27 mouse cellular contexts compared by ENCODE assay signal in the genomic region with DNA sequence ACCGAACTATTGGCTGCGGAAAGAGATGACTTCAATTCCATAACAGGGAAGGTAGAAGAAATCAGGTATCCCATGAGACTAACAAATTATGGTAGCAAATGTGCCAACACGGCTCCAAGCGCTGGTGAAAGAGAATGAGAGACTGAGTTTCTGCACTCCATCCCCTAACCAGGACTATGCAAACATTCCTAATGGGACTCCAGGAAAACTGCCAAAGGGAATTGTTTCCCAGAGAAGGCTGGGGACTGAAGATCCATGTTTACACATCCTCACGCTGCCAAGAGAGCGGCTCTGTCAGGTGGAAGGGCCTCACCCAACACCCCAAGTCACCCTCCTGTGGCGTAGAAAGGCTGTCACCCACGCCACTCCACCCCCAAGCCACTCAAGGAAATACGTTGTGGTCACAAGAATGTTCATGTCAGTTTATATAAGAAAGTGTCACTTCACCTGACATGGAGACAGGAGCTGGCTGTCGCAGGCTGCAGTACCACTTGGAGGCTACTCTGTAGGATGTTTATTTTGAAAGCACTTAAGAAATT.
DNase-seq lines count a peak whose midpoint lies in the region; ATAC-seq and TF ChIP-seq lines count a peak whose summit lies in the region.
"Had no signal": no experiment of that assay in that cellular context is flagged by ENCODE, and none has a peak within 500 bp of the region (broad histone marks: within the 10 kb centered on the region; RNA-seq: fewer than 3 reads in every experiment).

No protein-coding gene starts in this region.

- no peak for TF ChIP-seq CTCF in lung, adult 2 months (IDR thresholded peaks at IDR 0.05; ENCODE audit: insufficient read depth, low read length)
- no peak for TF ChIP-seq CTCF in gastrocnemius, adult 2 months (IDR thresholded peaks at IDR 0.05)

- H3K36me3 ChIP-seq in intestine, embryonic 16.5 days (ENCODE audit: control insufficient read depth, insufficient read depth, low read length) = no peaks in the 10 kb centered on the region
- H3K36me3 ChIP-seq: heart, embryonic 15.5 days; kidney, embryonic 15.5 days had no signal

- no peak overlapping the region for H3K9ac ChIP-seq in intestine, embryonic 16.5 days (ENCODE audit: low read depth, low read length)
- H3K9ac ChIP-seq: forebrain, embryonic 13.5 days; heart, embryonic 15.5 days; hindbrain, embryonic 12.5 days; kidney, embryonic 15.5 days; liver, embryonic 14.5 days had no signal

- no peaks in the 10 kb centered on the region for H3K9me3 ChIP-seq in intestine, embryonic 16.5 days (ENCODE audit: control insufficient read depth, low read length)
- H3K9me3 ChIP-seq: forebrain, embryonic 13.5 days; heart, embryonic 15.5 days; hindbrain, embryonic 12.5 days; kidney, embryonic 15.5 days had no signal

- TF ChIP-seq POLR2A in lung, adult 2 months (IDR thresholded peaks at IDR 0.05; ENCODE audit: borderline replicate concordance, extremely low read depth, low read depth, low read length) = no peak

- peaks cover 14% of the 10 kb centered on the region for H3K4me1 ChIP-seq in lung, adult 2 months (ENCODE audit: control insufficient read depth, insufficient read depth, low read length)
- H3K4me1 ChIP-seq in intestine, embryonic 16.5 days (ENCODE audit: control insufficient read depth, insufficient read depth, low read length) = 0 out of 2 replicates have a peak, but pooled peaks cover 2% of the 10 kb centered on the region

- 28% methylated on average over 10 of the region's 10 CpGs for WGBS in lung, adult 2 months
- 37% methylated on average over 10 of the region's 10 CpGs for WGBS in intestine, embryonic 16.5 days

- H3K4me2 ChIP-seq in intestine, embryonic 16.5 days (ENCODE audit: low read depth, low read length) = no peak overlapping the region
- H3K4me2 ChIP-seq: forebrain, embryonic 13.5 days; heart, embryonic 15.5 days; hindbrain, embryonic 12.5 days; kidney, embryonic 15.5 days had no signal

- H3K27me3 ChIP-seq in intestine, embryonic 16.5 days (replicated peaks; ENCODE audit: control insufficient read depth, insufficient read depth, low read length) = no peaks in the 10 kb centered on the region
- H3K27me3 ChIP-seq: forebrain, embryonic 13.5 days; heart, embryonic 15.5 days; hindbrain, embryonic 12.5 days; kidney, embryonic 15.5 days had no signal

- peak; percentile 37 for DNase-seq in T-cell, adult 2 months (ENCODE audit: low spot score)
- DNase-seq in lung, adult 2 months = peak; percentile 12
- peak; percentile 48 for DNase-seq in lung, postnatal 10 days
- DNase-seq in naive thymus-derived CD4-positive, alpha-beta T cell, adult 2 months (ENCODE audit: low read depth) = peak; percentile 49
- DNase-seq in adrenal gland, postnatal 36 days = no peak
- no peak for DNase-seq in gastrocnemius, adult 2 months
- DNase-seq in gastrocnemius, postnatal 36 days = no peak
- DNase-seq: adrenal gland, adult 2 months; cerebellum, adult 8-10 months; cerebellum, postnatal 36 days; gastrocnemius, postnatal 25 days; heart, adult 2 months; kidney, adult 11 months; kidney, postnatal 36 days; left cerebral cortex, postnatal 4 days; midbrain, embryonic 14.5 days; right cerebral cortex, postnatal 25 days had no signal

- intact Hi-C loops in gastrocnemius, adult 2 months (cut with DNase I) = no loop called here
- intact Hi-C loops in gastrocnemius, postnatal 36 days (cut with DNase I) = no loop called here

- no peak overlapping the region for H3K27ac ChIP-seq in gastrocnemius, adult 2 months
- H3K27ac ChIP-seq in intestine, embryonic 16.5 days (ENCODE audit: low read length) = no peak overlapping the region
- H3K27ac ChIP-seq: forebrain, embryonic 13.5 days; heart, adult 2 months; heart, embryonic 15.5 days; hindbrain, embryonic 12.5 days; hindbrain, postnatal 0 days; kidney, embryonic 15.5 days; liver, embryonic 14.5 days; macrophage had no signal

- H3K4me3 ChIP-seq in lung, adult 2 months (replicated peaks; ENCODE audit: extremely low read depth, low read depth, low read length) = no peak overlapping the region
- H3K4me3 ChIP-seq in gastrocnemius, adult 2 months = no peak overlapping the region
- H3K4me3 ChIP-seq in intestine, embryonic 16.5 days (ENCODE audit: low read length) = no peak overlapping the region
- H3K4me3 ChIP-seq: forebrain, embryonic 13.5 days; heart, adult 2 months; heart, embryonic 15.5 days; hindbrain, embryonic 12.5 days; kidney, embryonic 15.5 days had no signal

- ATAC-seq in intestine, embryonic 16.5 days = no peak
- ATAC-seq: activated CD4-positive, CD25-positive, alpha-beta regulatory T cell, adult 4 months; CD4-positive, CD25-positive, alpha-beta regulatory T cell, adult 4 months; forebrain, embryonic 13.5 days; hindbrain, postnatal 0 days had no signal

Comparison
In these comparisons a context has a peak if more than half of its experiments do, and no peak if none do; other contexts are left out.
1. DNase-seq: peak in T-cell, adult 2 months (single experiment), lung, adult 2 months (single experiment), lung, postnatal 10 days (single experiment) and naive thymus-derived CD4-positive, alpha-beta T cell, adult 2 months (single experiment); none in adrenal gland, postnatal 36 days (0 of 2), gastrocnemius, adult 2 months (single experiment) and gastrocnemius, postnatal 36 days (0 of 2).